Mouse (Mus musculus): ENCODE results near the gene Daglb. TPM values are rescaled to one million over a fixed set of nuclear protein-coding genes. Genes with fewer than 3 reads are reported as not detected.
A peak's percentile ranks its signal among the peaks of the same experiment; 100 is the strongest.

The Daglb gene
- polyA plus RNA-seq, 1 experiment from 2014 or later: 16.2 TPM

GRCm38 (mm10) chr5:143465156-143466085, 1.0 kb downstream of the Daglb start:
- Histone ChIP-seq H3K27ac (ENCODE audit: low read length) (no peak overlapping the region), H3K36me3 (ENCODE audit: control insufficient read depth, insufficient read depth, low read length) (no peaks in the 10 kb centered on the region), H3K4me3 (ENCODE audit: low read length) (peak overlapping the region; percentile 82), H3K9ac (ENCODE audit: low read depth, low read length) (peak overlapping the region; percentile 86), H3K9me3 (ENCODE audit: control insufficient read depth, low read length) (no peaks in the 10 kb centered on the region), H3K4me2 (ENCODE audit: low read depth, low read length) (peak overlapping the region; percentile 79), H3K4me1 (ENCODE audit: control insufficient read depth, insufficient read depth, low read length) (0 out of 2 replicates have a peak, but pooled peaks cover 13% of the 10 kb centered on the region), H3K27me3 (replicated peaks; ENCODE audit: control insufficient read depth, insufficient read depth, low read length) (no peaks in the 10 kb centered on the region)
- WGBS: 33% methylated on average over 23 of the region's 23 CpGs
- ATAC-seq: no peak

GRCm38 (mm10) chr5:143466891-143467669, 2.7 kb downstream of the Daglb start:
- H3K9me3 ChIP-seq (ENCODE audit: control insufficient read depth, low read length): no peaks in the 10 kb centered on the region
- H3K4me1 ChIP-seq (ENCODE audit: control insufficient read depth, insufficient read depth, low read length): 0 out of 2 replicates have a peak, but pooled peaks cover 13% of the 10 kb centered on the region
- peak; percentile 49 for ATAC-seq
- H3K27ac ChIP-seq (ENCODE audit: low read length): peak overlapping the region; percentile 40; the same call in 1 of the 2 replicates
- no peak overlapping the region for H3K4me3 ChIP-seq (ENCODE audit: low read length)
- H3K9ac ChIP-seq (ENCODE audit: low read depth, low read length): no peak overlapping the region
- WGBS: 81% methylated on average over 23 of the region's 23 CpGs
- H3K4me2 ChIP-seq (ENCODE audit: low read depth, low read length): no peak overlapping the region
- H3K27me3 ChIP-seq (replicated peaks; ENCODE audit: control insufficient read depth, insufficient read depth, low read length): no peaks in the 10 kb centered on the region
- H3K36me3 ChIP-seq (ENCODE audit: control insufficient read depth, insufficient read depth, low read length): no peaks in the 10 kb centered on the region

- Histone ChIP-seq H3K9me3 (ENCODE audit: control insufficient read depth, low read length) (no peaks in the 10 kb centered on the region), H3K27ac (ENCODE audit: low read length) (no peak overlapping the region), H3K4me3 (ENCODE audit: low read length) (no peak overlapping the region), H3K9ac (ENCODE audit: low read depth, low read length) (no peak overlapping the region), H3K36me3 (ENCODE audit: control insufficient read depth, insufficient read depth, low read length) (peaks cover 2% of the 10 kb centered on the region; the same call in 1 of the 2 replicates), H3K27me3 (replicated peaks; ENCODE audit: control insufficient read depth, insufficient read depth, low read length) (no peaks in the 10 kb centered on the region), H3K4me1 (ENCODE audit: control insufficient read depth, insufficient read depth, low read length) (0 out of 2 replicates have a peak, but pooled peaks cover 13% of the 10 kb centered on the region), H3K4me2 (ENCODE audit: low read depth, low read length) (no peak overlapping the region)
- WGBS: 87% methylated on average over 6 of the region's 6 CpGs
- no peak for ATAC-seq
Observed at GRCm38 (mm10) chr5:143467931-143468330, 3.5 kb downstream of the Daglb start.

GRCm38 (mm10) chr5:143469628-143470027, 5.2 kb downstream of the Daglb start:
- H3K36me3 ChIP-seq (ENCODE audit: control insufficient read depth, insufficient read depth, low read length): peaks cover 6% of the 10 kb centered on the region
- H3K4me1 ChIP-seq (ENCODE audit: control insufficient read depth, insufficient read depth, low read length): 0 out of 2 replicates have a peak, but pooled peaks cover 10% of the 10 kb centered on the region
- H3K4me3 ChIP-seq (ENCODE audit: low read length): no peak overlapping the region
- no peak overlapping the region for H3K27ac ChIP-seq (ENCODE audit: low read length)
- H3K9me3 ChIP-seq (ENCODE audit: control insufficient read depth, low read length): no peaks in the 10 kb centered on the region
- ATAC-seq: no peak
- no peaks in the 10 kb centered on the region for H3K27me3 ChIP-seq (replicated peaks; ENCODE audit: control insufficient read depth, insufficient read depth, low read length)
- no peak overlapping the region for H3K9ac ChIP-seq (ENCODE audit: low read depth, low read length)
- WGBS: 95% methylated on average over 8 of the region's 8 CpGs
- no peak overlapping the region for H3K4me2 ChIP-seq (ENCODE audit: low read depth, low read length)

- no peaks in the 10 kb centered on the region for H3K9me3 ChIP-seq (ENCODE audit: control insufficient read depth, low read length)
- H3K4me1 ChIP-seq (ENCODE audit: control insufficient read depth, insufficient read depth, low read length): 0 out of 2 replicates have a peak, but pooled peaks cover 7% of the 10 kb centered on the region
- no peaks in the 10 kb centered on the region for H3K27me3 ChIP-seq (replicated peaks; ENCODE audit: control insufficient read depth, insufficient read depth, low read length)
- H3K9ac ChIP-seq (ENCODE audit: low read depth, low read length): no peak overlapping the region
- 0 out of 2 replicates have a peak, but pooled peaks have one; percentile 41 for ATAC-seq
- H3K4me2 ChIP-seq (ENCODE audit: low read depth, low read length): no peak overlapping the region
- peaks cover 14% of the 10 kb centered on the region for H3K36me3 ChIP-seq (ENCODE audit: control insufficient read depth, insufficient read depth, low read length)
- H3K4me3 ChIP-seq (ENCODE audit: low read length): no peak overlapping the region
- no peak overlapping the region for H3K27ac ChIP-seq (ENCODE audit: low read length)
- WGBS: 63% methylated on average over 15 of the region's 15 CpGs
Observed at GRCm38 (mm10) chr5:143470421-143471164, 6.2 kb downstream of the Daglb start.

GRCm38 (mm10) chr5:143471165-143471546, 6.8 kb downstream of the Daglb start:
- no peak overlapping the region for H3K27ac ChIP-seq (ENCODE audit: low read length)
- no peaks in the 10 kb centered on the region for H3K27me3 ChIP-seq (replicated peaks; ENCODE audit: control insufficient read depth, insufficient read depth, low read length)
- H3K4me1 ChIP-seq (ENCODE audit: control insufficient read depth, insufficient read depth, low read length): 0 out of 2 replicates have a peak, but pooled peaks cover 5% of the 10 kb centered on the region
- no peak for ATAC-seq
- no peak overlapping the region for H3K4me3 ChIP-seq (ENCODE audit: low read length)
- WGBS: 89% methylated on average over 3 of the region's 3 CpGs
- peaks cover 15% of the 10 kb centered on the region for H3K36me3 ChIP-seq (ENCODE audit: control insufficient read depth, insufficient read depth, low read length)
- no peak overlapping the region for H3K4me2 ChIP-seq (ENCODE audit: low read depth, low read length)
- H3K9me3 ChIP-seq (ENCODE audit: control insufficient read depth, low read length): no peaks in the 10 kb centered on the region
- no peak overlapping the region for H3K9ac ChIP-seq (ENCODE audit: low read depth, low read length)

GRCm38 (mm10) chr5:143471953-143472618, 7.7 kb downstream of the Daglb start:
- Histone ChIP-seq H3K9me3 (ENCODE audit: control insufficient read depth, low read length) (no peaks in the 10 kb centered on the region), H3K9ac (ENCODE audit: low read depth, low read length) (no peak overlapping the region), H3K4me1 (ENCODE audit: control insufficient read depth, insufficient read depth, low read length) (no peaks in the 10 kb centered on the region), H3K4me2 (ENCODE audit: low read depth, low read length) (no peak overlapping the region), H3K27me3 (replicated peaks; ENCODE audit: control insufficient read depth, insufficient read depth, low read length) (no peaks in the 10 kb centered on the region), H3K36me3 (ENCODE audit: control insufficient read depth, insufficient read depth, low read length) (peaks cover 15% of the 10 kb centered on the region), H3K4me3 (ENCODE audit: low read length) (no peak overlapping the region), H3K27ac (ENCODE audit: low read length) (no peak overlapping the region)
- ATAC-seq: no peak
- 84% methylated on average over 9 of the region's 9 CpGs for WGBS

GRCm38 (mm10) chr5:143475153-143475844, 10.9 kb downstream of the Daglb start:
- Histone ChIP-seq H3K27ac (ENCODE audit: low read length) (no peak overlapping the region), H3K4me1 (ENCODE audit: control insufficient read depth, insufficient read depth, low read length) (no peaks in the 10 kb centered on the region), H3K27me3 (replicated peaks; ENCODE audit: control insufficient read depth, insufficient read depth, low read length) (no peaks in the 10 kb centered on the region), H3K9me3 (ENCODE audit: control insufficient read depth, low read length) (no peaks in the 10 kb centered on the region), H3K4me3 (ENCODE audit: low read length) (no peak overlapping the region), H3K4me2 (ENCODE audit: low read depth, low read length) (no peak overlapping the region), H3K9ac (ENCODE audit: low read depth, low read length) (no peak overlapping the region), H3K36me3 (ENCODE audit: control insufficient read depth, insufficient read depth, low read length) (peaks cover 17% of the 10 kb centered on the region)
- WGBS: 87% methylated on average over 20 of the region's 20 CpGs
- ATAC-seq: no peak

All from intestine, embryonic 16.5 days (tissue).